Mouse (Mus musculus) MEL (cell line): Measurements from ENCODE around the gene Ghrl. TPM values are rescaled to one million over a fixed set of nuclear protein-coding genes. Genes with fewer than 3 reads are reported as not detected.

Experiments
- DNase-seq: peaks from one replicate; pipeline ENCODE4 v3.0.0; 2011; ENCODE audit warnings: low read depth, low spot score
- H3K27ac ChIP-seq: 2 replicates; pipeline ENCODE4 v1.5.1; 2012; ENCODE audit warnings: low read depth, mild to moderate bottlenecking, control low read depth, low read length, moderate library complexity; ENCODE audit not compliant: control insufficient read depth
- H3K27me3 ChIP-seq, 2 experiments: fragments of 150-350 bp in 1 of 2; sonication (generic) in 1 of 2; 2 replicates each; pipeline ENCODE4 v1.6.1; 2012; ENCODE audit warnings: low read length in 2 of 2, mild to moderate bottlenecking in 2 of 2, improper control_type of control experiment in 1 of 2, moderate library complexity in 1 of 2; ENCODE audit not compliant: insufficient read depth in 2 of 2, control insufficient read depth in 1 of 2
- H3K36me3 ChIP-seq, 2 experiments: 2 replicates each; pipeline ENCODE4 v1.6.1; 2012 to 2014; ENCODE audit warnings: low read length in 2 of 2, improper control_type of control experiment in 1 of 2, inconsistent platforms in 1 of 2, mild to moderate bottlenecking in 1 of 2; ENCODE audit not compliant: insufficient read depth in 2 of 2, control insufficient read depth in 1 of 2
- H3K4me1 ChIP-seq, 2 experiments: fragments of 150-350 bp in 1 of 2; sonication (generic) in 1 of 2; 2 replicates each; pipeline ENCODE4 v1.6.1; 2012; ENCODE audit warnings: low read length in 2 of 2, improper control_type of control experiment in 1 of 2, mild to moderate bottlenecking in 1 of 2; ENCODE audit not compliant: insufficient read depth in 2 of 2, control insufficient read depth in 1 of 2
- H3K4me3 ChIP-seq, 2 experiments: fragments of 150-350 bp in 1 of 2; sonication (generic) in 1 of 2; 2 replicates each; pipeline ENCODE4 v1.5.1; 2012; ENCODE audit warnings: low read depth in 2 of 2, low read length in 2 of 2, mild to moderate bottlenecking in 2 of 2, moderate library complexity in 2 of 2, control low read depth in 1 of 2, improper control_type of control experiment in 1 of 2; ENCODE audit not compliant: control insufficient read depth in 1 of 2, insufficient read depth in 1 of 2
- H3K79me2 ChIP-seq: 2 replicates; pipeline ENCODE4 v1.6.1; 2012; ENCODE audit warnings: mild to moderate bottlenecking, low read length, moderate library complexity; ENCODE audit not compliant: control insufficient read depth, poor library complexity, insufficient read depth
- H3K9ac ChIP-seq: 2 replicates; pipeline ENCODE4 v1.6.1; 2012; ENCODE audit warnings: low read depth, mild to moderate bottlenecking, control low read depth, low read length, moderate library complexity; ENCODE audit not compliant: control insufficient read depth, poor library complexity, severe bottlenecking
- H3K9me3 ChIP-seq: fragments of 150-350 bp; sonication (generic); replicated peaks from 2 replicates; pipeline ENCODE4 v1.6.1; 2012; ENCODE audit warnings: mild to moderate bottlenecking, low read length, improper control_type of control experiment, moderate library complexity; ENCODE audit not compliant: insufficient read depth
- BHLHE40 ChIP-seq: IDR thresholded peaks from 2 replicates; pipeline ENCODE4 v1.6.1; 2012; ENCODE audit warnings: low read depth, mild to moderate bottlenecking, inconsistent platforms, low read length, improper control_type of control experiment, borderline replicate concordance
- CTCF ChIP-seq, 3 experiments: IDR thresholded peaks in 2 of 3; conservative IDR thresholded peaks in 1 of 3; 2 replicates each; pipeline ENCODE4 v1.5.1; 2011 to 2012; ENCODE audit warnings: low read length in 3 of 3, low read depth in 2 of 3, mild to moderate bottlenecking in 2 of 3, improper control_type of control experiment in 1 of 3, inconsistent platforms in 1 of 3, mixed read lengths in 1 of 3, moderate library complexity in 1 of 3; ENCODE audit not compliant: control insufficient read depth in 1 of 3, insufficient read depth in 1 of 3, poor library complexity in 1 of 3, severe bottlenecking in 1 of 3
- E2F4 ChIP-seq: IDR thresholded peaks from 2 replicates; pipeline ENCODE4 v1.6.1; 2011; ENCODE audit warnings: low read depth, low read length, improper control_type of control experiment, borderline replicate concordance
- ETS1 ChIP-seq: IDR thresholded peaks from 2 replicates; pipeline ENCODE4 v1.6.1; 2012; ENCODE audit warnings: low read depth, mild to moderate bottlenecking, inconsistent platforms, low read length, improper control_type of control experiment, moderate library complexity
- GABPA ChIP-seq: IDR thresholded peaks from 2 replicates; pipeline ENCODE4 v1.6.1; 2012; ENCODE audit warnings: low read depth, mild to moderate bottlenecking, inconsistent platforms, low read length, improper control_type of control experiment, moderate library complexity
- GATA1 ChIP-seq: IDR thresholded peaks from 2 replicates; pipeline ENCODE4 v1.6.1; 2011; ENCODE audit warnings: low read depth, low read length, improper control_type of control experiment
- HCFC1 ChIP-seq: IDR thresholded peaks from 2 replicates; pipeline ENCODE4 v1.6.1; 2012; ENCODE audit warnings: low read depth, mild to moderate bottlenecking, inconsistent platforms, low read length, improper control_type of control experiment, moderate library complexity
- KAT2A ChIP-seq: conservative IDR thresholded peaks from 2 replicates; pipeline ENCODE4 v1.6.1; 2012; ENCODE audit warnings: low read depth, low read length, improper control_type of control experiment, inconsistent platforms
- MAX ChIP-seq: IDR thresholded peaks from 2 replicates; pipeline ENCODE4 v1.6.1; 2011; ENCODE audit warnings: low read length, improper control_type of control experiment
- MAZ ChIP-seq: IDR thresholded peaks from 2 replicates; pipeline ENCODE4 v1.6.1; 2012; ENCODE audit warnings: low read depth, mild to moderate bottlenecking, inconsistent platforms, low read length, improper control_type of control experiment
- MXI1 ChIP-seq: IDR thresholded peaks from 2 replicates; pipeline ENCODE4 v1.6.1; 2011; ENCODE audit warnings: mild to moderate bottlenecking, low read depth, low read length, improper control_type of control experiment
- MYC ChIP-seq: IDR thresholded peaks from 2 replicates; pipeline ENCODE4 v1.6.1; 2011; ENCODE audit warnings: low read depth, mild to moderate bottlenecking, low read length, improper control_type of control experiment, moderate library complexity
- RAD21 ChIP-seq: IDR thresholded peaks from 2 replicates; pipeline ENCODE4 v1.6.1; 2011; ENCODE audit warnings: mild to moderate bottlenecking, low read depth, low read length, improper control_type of control experiment
- RCOR1 ChIP-seq: IDR thresholded peaks from 2 replicates; pipeline ENCODE4 v1.6.1; 2012; ENCODE audit warnings: low read depth, mild to moderate bottlenecking, inconsistent platforms, low read length, improper control_type of control experiment
- TAL1 ChIP-seq: IDR thresholded peaks from 2 replicates; pipeline ENCODE4 v1.6.1; 2012; ENCODE audit warnings: mild to moderate bottlenecking, inconsistent platforms, low read length, moderate library complexity, mixed read lengths
- TBP ChIP-seq: IDR thresholded peaks from 2 replicates; pipeline ENCODE4 v1.8.0; 2011; ENCODE audit warnings: low read depth, low read length, improper control_type of control experiment
- TCF12 ChIP-seq: IDR thresholded peaks from 2 replicates; pipeline ENCODE4 v1.6.1; 2014; ENCODE audit warnings: low read depth, mild to moderate bottlenecking, inconsistent platforms, low read length, improper control_type of control experiment, moderate library complexity
- ZC3H11A ChIP-seq: IDR thresholded peaks from 2 replicates; pipeline ENCODE4 v1.6.1; 2012; ENCODE audit warnings: low read depth, mild to moderate bottlenecking, inconsistent platforms, low read length, improper control_type of control experiment
- ZKSCAN1 ChIP-seq: IDR thresholded peaks from 2 replicates; pipeline ENCODE4 v1.6.1; 2012; ENCODE audit warnings: low read depth, mild to moderate bottlenecking, inconsistent platforms, low read length, improper control_type of control experiment, moderate library complexity
- ZMIZ1 ChIP-seq: IDR thresholded peaks from 2 replicates; pipeline ENCODE4 v1.6.1; 2012; ENCODE audit warnings: low read depth, mild to moderate bottlenecking, inconsistent platforms, low read length, improper control_type of control experiment, moderate library complexity
- ZNF384 ChIP-seq: IDR thresholded peaks from 2 replicates; pipeline ENCODE4 v1.6.1; 2012; ENCODE audit warnings: low read depth, mild to moderate bottlenecking, inconsistent platforms, low read length, improper control_type of control experiment
- polyA plus RNA-seq, 2 experiments: library from polyadenylated mRNA; stranded (reverse) in 1 of 2; unstranded in 1 of 2; fragments of >175 nt in 1 of 2; fragments of >200 nt in 1 of 2; gene quantifications; 2 replicates each; pipeline versions ENCODE4 v1.2.1 to v1.2.4; 2012; ENCODE audit warnings: low replicate concordance in 2 of 2, low read depth in 1 of 2; ENCODE audit not compliant: insufficient read length in 2 of 2, insufficient read depth in 1 of 2, missing spikeins in 1 of 2
- total RNA-seq: library from RNA; depleted of rRNA; stranded (reverse); fragments of 300-350 nt; gene quantifications from 2 replicates; pipeline ENCODE4 v1.2.3, GENCODE M21; 2012

Gene Ghrl
- total and polyA plus RNA-seq, 3 experiments = 0.81 to 2.8 TPM; not detected in 1

GRCm38 (mm10) chr6:113747284-113747683 lies 27.6 kb upstream of the Ghrl start:
- peaks cover 6 to 9% of the 10 kb centered on the region in 2 experiments for H3K27me3 ChIP-seq

GRCm38 (mm10) chr6:113745117-113745516 lies 25.4 kb upstream of the Ghrl start:
- Histone ChIP-seq H3K4me1 (no peaks in the 10 kb centered on the region), H3K9me3 (no peaks in the 10 kb centered on the region), H3K9ac (no peak overlapping the region), H3K79me2 (peaks cover 4% of the 10 kb centered on the region), H3K4me3 (no peak overlapping the region), H3K27me3 (peaks cover 6 to 9% of the 10 kb centered on the region in 2 experiments), H3K27ac (no peak overlapping the region), H3K36me3 (no peaks in the 10 kb centered on the region)
- TF ChIP-seq GABPA (no peak), MYC (no peak), HCFC1 (no peak), RCOR1 (no peak), TCF12 (no peak), CTCF (IDR thresholded peaks at IDR 0.05 in 2 of 3, conservative IDR thresholded peaks at IDR 0.05 in 1 of 3; ENCODE audit: control insufficient read depth in 1 of 3, insufficient read depth in 1 of 3, low read depth in 2 of 3, low read length in 3 of 3, poor library complexity in 1 of 3, severe bottlenecking in 1 of 3) (no peak), KAT2A (no peak), TBP (no peak), ZMIZ1 (no peak), TAL1 (no peak), E2F4 (no peak), MAZ (no peak)
- DNase-seq = no peak

More at GRCm38 (mm10) chr6:113747284-113747683, 27.6 kb upstream of the Ghrl start:
- TF ChIP-seq ZNF384 (no peak), ZKSCAN1 (no peak), ZMIZ1 (no peak), BHLHE40 (no peak), RAD21 (no peak), TCF12 (no peak), MXI1 (no peak), TBP (no peak), HCFC1 (no peak), MAX (no peak), ZC3H11A (no peak), MAZ (no peak), GATA1 (no peak), ETS1 (no peak), MYC (no peak)
- Histone ChIP-seq H3K79me2 (no peaks in the 10 kb centered on the region), H3K9me3 (no peaks in the 10 kb centered on the region), H3K4me3 (no peak overlapping the region), H3K36me3 (no peaks in the 10 kb centered on the region), H3K27ac (no peak overlapping the region), H3K9ac (no peak overlapping the region), H3K4me1 (no peaks in the 10 kb centered on the region)
- no peak for DNase-seq
